Mouse (Mus musculus): ENCODE measurements around the gene Cdh1.
A peak's percentile ranks its signal among the peaks of the same experiment; 100 is the strongest.

DNA sequence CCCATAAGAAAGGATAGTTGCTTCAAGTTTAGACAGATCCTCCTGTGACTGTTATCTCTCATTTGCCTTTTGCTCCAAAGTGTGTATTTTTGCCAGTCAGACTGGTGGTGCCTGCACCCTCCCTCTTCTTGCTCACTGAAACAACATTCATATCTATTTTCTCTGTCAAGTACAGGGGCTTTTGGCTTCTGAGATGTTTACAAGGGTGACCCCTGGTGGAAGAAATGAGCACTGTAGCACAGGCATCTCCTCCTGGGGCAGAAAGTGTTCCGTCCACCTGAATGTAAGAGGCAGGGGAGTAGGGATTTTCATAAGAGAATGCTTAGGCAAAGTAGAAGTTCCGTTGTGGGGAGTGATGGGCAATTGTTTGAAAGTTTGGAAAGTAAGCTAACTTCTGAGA is 44.2 kb downstream of the Cdh1 start:
- TF ChIP-seq POLR2A (IDR thresholded peaks at IDR 0.05; ENCODE audit: borderline replicate concordance, low read depth, low read length), result no peak
- peak; percentile 43 for TF ChIP-seq CTCF (IDR thresholded peaks at IDR 0.05; ENCODE audit: low read depth, low read length)

Data from bone marrow macrophage, adult 2 months (primary cell).